Mouse (Mus musculus): ENCODE results near the gene Gulp1.

The Gulp1 gene

DNA sequence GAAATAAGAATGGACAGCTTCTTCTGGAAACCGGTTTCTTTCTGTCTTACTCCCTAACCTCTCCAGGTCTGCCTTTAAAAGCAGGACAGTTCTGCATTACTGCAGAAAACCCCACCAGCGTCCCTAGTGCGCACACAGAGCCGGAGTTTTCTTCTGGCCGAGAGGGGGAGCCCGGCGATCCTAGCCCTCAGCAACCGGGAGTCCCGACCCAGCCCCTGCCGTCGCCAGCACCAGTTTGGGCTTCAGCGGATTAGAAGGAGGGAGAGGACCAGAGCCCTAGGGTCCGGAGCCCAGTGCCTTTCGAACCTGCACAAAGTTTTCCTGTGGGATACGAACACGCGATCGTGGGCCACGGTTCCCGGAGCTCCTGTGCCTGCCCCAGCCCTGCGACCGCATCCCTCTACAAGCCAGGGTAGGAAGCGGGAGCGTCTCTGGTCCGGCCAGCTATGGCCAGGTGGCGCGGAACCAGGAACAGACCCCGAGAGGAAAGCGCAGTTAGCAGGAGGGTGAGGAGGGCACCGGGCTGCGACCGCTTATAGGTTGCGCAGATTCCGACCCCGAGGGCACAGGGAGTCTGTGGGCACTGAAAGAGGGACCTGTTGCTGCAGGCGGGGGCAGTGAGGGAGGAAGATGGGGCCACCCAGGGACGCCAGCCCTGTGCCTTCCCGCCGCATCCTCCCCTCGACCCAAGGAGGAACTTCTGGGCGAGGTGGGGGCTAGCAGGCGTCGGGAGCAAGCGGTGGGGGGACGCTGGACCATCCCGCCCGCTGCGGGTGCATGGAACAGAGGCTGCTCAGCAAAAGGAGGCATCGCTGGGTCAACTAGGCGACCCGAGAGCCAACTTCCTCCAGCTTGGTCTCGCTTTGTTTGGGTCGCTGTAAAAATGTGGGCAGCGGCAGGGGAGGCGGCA, at the start of gene Gulp1:
Gene Gulp1 (plus strand): TSS at position 51 of the 910 bp plus-strand sequence.
- ChIA-PET CTCF (interaction anchor here in 3 of 4 experiments (0.5 to 1.4 kb wide), 5 partner anchors 9 to 902 kb away, joined by 3 to 4 read pairs (median 3); no protein-coding TSS in a partner anchor), POLR2A (interaction anchor here in 2 of 4 experiments (1.6 to 1.8 kb wide), 2 partner anchors 16 kb away, joined by 6 to 7 read pairs; no protein-coding TSS in a partner anchor)

DNA sequence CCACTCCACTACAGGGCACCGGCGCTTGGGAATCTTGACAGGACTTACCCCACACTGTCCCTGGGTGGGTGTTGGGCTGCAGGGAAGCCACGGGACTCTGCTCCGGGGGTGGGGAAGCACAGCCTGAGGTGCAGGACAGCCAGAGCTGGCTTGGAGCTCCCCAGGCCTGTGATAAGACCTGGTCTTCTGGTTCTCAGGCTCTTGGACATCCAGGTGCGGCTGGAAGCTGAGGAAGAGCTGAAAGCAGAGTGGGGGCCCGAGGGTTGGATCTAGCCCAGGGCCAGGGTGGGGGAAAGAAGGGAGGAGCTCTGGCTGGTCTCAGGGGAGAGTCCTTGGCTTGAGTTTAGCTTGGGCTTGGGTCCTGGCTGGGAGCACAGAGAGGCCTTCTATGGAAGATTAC, 1.1 kb upstream of the Gulp1 start:
- ChIA-PET POLR2A (no interaction called here), CTCF (interaction anchor here in 1 of 4 experiments (0.7 kb wide), 1 partner anchor 233 kb away, joined by 9 read pairs; no protein-coding TSS in a partner anchor)

DNA sequence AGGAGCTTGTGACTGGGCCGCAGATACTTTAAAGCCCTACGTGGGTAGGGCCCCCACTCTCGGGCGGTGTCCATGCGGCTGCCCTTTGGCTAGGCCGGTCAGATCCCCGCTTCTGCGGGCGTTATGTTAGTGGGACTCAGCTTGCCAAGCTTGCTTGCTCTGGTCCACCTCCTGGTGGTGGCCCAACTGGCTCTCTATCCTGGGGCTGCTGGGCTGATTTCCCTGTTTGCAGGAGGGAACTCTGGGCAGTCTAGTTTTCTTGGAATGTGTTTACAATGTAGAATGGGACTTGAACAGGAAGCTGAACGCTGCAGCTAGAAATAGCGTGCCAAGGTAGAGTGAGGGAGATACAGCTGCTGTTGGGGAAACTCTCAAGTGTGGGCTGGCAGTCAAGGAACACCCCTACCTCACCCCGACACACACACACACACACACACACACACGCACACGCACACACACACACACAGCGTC, 1.1 kb downstream of the Gulp1 start:
- ChIA-PET POLR2A (interaction anchor here in 2 of 4 experiments (1.6 to 1.8 kb wide), 2 partner anchors 15 kb away, joined by 6 to 7 read pairs; no protein-coding TSS in a partner anchor), CTCF (interaction anchor here in 3 of 4 experiments (0.5 to 1.4 kb wide), 4 partner anchors 21 to 902 kb away, joined by 3 to 4 read pairs (median 4); no protein-coding TSS in a partner anchor)

DNA sequence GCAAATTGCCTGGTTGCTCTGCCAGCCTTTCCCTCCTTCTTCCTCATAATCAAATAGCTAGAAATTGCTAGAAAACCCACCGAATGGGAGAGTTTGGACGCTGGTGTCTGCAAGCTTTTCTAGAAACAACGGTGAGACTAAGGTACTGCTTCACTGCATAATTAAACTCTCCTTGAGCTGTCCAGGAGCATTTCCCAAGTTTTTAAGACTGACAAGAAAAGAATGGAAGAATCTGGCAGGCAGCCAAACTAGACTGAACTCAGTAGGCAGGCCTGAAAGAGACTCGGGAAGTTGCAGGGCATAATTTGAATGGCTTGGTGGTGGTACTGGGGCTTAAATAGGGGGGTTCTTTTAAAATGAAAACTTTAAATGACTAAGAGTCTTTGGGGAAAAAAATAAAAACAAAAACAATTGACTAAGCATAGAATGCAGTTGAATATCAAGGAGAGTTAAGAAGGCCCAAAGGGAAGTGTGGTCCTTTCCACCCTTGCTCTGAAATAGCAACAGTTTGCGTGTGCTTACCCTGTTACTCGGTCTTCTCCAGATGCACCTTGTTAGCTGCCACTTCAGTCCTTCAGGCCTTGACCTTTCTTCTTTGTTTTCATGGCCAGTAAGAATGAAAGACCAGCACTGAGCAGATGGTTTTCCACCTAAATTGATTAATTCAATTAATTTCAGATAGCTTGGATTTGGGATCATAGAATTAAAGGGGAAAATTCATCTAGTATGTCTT, 2.0 kb downstream of the Gulp1 start:
- POLR2A ChIA-PET = interaction anchor here in 1 of 4 experiments (1.8 kb wide), 1 partner anchor 14 kb away, joined by 7 read pairs; no protein-coding TSS in a partner anchor
- CTCF ChIA-PET = interaction anchor here in 1 of 4 experiments (1.4 kb wide), 1 partner anchor 21 kb away, joined by 3 read pairs; no protein-coding TSS in a partner anchor

DNA sequence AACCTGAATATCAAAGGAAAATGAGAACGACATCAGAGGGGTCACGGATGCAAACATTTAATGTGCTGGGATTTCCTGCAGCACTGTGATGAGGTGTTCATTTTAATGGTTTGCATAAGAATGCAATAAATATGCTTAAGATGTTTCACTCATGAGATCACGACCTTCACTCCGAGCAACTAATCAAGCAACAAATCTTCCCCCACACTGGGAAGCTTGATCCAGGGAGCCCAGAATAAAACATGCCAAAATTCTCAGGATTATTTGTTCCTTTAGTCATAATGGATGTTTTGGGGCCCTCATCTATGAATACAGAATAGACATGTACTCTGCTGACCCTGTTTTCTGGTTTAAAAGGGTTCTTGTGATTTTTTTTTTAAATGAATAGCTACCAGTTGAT, 16.1 kb downstream of the Gulp1 start:
- ChIA-PET CTCF (no interaction called here), POLR2A (interaction anchor here in 2 of 4 experiments (1.5 to 2.0 kb wide), 2 partner anchors 15 to 16 kb away, joined by 6 to 7 read pairs; partner anchors contain the start of gene Gulp1 (in 1 of the 2))

DNA sequence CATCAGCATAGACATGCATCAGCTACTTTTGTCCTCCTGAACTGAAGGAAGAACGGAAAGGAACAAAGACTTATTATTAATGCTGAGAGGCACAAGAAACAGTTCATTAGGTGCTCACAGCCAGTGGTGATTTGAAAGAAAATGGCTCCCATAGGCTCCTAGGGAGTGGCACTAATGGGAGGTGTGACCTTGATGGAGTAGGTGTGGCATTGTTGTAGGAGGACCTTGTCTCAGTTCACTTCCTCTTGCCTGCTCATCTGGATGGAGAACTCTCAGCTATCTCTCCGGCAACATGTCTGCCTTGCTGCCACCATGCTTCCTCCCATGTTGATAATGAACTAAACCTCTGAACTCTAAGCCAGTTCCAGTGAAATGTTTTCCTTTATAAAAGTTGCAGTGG, 17.0 kb downstream of the Gulp1 start:
- ChIA-PET POLR2A (interaction anchor here in 2 of 4 experiments (1.5 to 2.0 kb wide), 2 partner anchors 16 kb away, joined by 6 to 7 read pairs; partner anchors contain the start of gene Gulp1 (in 1 of the 2)), CTCF (no interaction called here)

DNA sequence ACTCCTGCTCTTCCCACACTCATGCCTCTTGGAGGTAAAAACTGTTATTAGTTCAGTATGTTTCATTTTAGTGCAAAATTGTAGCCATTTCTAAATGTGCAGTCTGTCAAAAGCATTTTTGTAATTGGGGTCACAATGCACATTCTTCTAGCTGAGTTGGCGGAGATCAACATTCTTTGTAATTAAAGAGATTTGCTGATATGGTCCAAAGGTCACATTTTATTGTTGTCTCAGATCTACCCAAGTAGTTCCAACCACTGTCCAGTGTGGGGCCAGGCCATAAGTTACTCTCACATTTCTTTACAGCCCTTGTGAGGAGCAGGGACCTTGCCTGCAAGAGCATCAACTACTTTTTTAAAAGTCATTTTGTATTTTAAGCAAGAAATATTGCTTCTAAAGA, 24.7 kb downstream of the Gulp1 start:
- ChIA-PET CTCF (no interaction called here), POLR2A (no interaction called here)

DNA sequence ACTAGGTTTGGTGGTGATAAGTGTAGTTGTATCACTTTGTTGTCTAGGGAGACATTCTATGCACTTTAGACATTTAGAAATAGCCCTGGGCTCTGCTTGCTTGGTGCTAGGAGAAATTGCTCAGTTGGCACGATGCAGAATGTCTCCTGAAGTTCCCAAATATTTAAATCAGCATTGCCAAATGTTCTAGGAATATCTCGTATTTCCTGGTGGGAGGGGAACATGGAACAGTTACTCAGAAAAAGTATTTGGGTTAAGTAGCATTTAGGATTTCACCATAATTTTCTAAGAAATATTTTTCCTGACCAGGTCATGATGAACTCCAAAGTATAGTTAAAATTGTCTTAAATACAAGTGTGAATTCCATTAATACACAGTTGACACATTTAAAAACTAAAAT, 25.3 kb downstream of the Gulp1 start:
- ChIA-PET POLR2A (no interaction called here), CTCF (no interaction called here)

DNA sequence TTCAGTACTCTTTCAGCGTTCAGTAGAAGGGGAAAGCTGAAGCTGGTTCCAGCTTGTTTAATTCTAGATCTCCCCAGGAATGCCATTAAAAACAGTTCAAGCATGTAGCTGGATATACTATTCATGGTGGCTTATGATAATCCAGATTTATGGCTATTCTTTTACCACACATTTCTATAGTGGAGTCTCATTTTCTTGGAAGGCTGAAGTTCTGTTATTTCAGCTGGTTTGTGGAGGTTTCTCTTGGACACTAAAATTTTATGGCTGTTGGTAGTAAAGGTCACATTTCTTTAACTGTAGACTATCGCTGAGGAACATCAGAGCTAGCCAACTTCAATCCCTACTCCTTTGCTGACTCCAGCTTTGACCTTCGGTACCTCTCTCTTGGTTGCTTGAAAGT, 29.1 kb downstream of the Gulp1 start:
- CTCF ChIA-PET = interaction anchor here in 1 of 4 experiments (0.7 kb wide), 1 partner anchor 966 kb away, joined by 3 read pairs; no protein-coding TSS in a partner anchor
- POLR2A ChIA-PET = no interaction called here

DNA sequence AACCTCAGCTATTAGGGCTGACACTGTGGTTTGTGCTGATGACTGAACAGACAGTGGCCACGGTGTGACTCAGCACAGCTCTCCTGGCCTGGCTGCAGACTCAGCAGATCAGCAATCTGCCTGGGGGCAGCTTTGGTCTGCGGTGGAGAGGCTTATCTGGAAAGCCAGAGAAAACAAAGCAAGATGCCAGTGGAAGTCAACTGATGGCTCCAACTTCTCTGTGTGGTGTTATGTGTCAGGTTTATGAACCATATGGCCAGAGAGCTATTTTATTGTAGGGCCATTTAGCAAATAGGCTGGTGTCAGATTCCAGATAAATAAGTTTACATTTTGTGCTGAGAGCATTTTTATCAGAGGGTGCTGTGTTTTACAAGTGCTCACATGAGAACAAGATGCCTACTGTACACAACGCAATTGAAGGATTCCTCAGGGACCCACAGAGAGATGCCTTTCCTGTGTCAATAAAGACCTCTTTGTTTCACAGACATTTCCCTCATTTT, 33.6 kb downstream of the Gulp1 start:
- CTCF ChIA-PET = no interaction called here

DNA sequence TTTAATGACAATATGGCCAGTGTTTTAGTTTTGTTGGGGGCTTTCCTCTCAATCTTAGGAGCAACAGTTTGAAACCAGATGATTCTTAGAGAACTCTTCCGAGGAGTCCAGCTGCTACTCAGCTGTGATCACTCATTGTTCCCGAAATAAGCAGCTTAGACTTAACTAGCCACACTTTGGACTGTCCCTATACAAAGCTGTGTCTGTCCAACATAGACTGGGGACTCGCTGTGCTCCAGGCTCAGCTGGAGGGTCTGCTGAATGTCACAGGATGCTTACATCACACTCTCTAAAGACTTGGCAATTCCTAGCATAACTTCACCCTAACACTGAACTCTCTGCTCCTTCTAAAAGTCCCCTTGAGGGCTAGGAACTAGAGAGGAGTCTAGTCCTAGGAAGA, 40.4 kb downstream of the Gulp1 start:
- CTCF ChIA-PET = no interaction called here
- POLR2A ChIA-PET = no interaction called here

More for the DNA sequence above, 33.6 kb downstream of the Gulp1 start:
- POLR2A ChIA-PET = no interaction called here

DNA sequence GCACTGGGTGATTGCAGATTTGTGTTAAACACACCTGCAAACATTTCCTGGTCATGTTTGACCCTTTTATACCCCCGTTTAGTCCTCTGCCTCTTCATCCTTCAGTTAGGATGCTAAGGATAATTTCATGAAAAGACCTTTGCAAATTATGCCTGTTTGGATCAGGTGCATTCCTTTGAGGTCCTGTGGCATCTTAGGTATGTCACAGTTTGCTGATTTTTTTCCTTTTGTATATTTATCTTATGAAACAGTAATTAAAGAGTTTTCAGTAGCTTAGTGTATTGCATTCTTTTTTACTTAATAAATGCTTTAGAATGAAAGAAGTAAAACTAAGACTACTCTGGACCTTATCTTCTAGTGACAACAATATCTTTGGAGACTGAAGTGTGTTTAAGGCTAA, 41.8 kb downstream of the Gulp1 start:
- ChIA-PET CTCF (no interaction called here), POLR2A (no interaction called here)

DNA sequence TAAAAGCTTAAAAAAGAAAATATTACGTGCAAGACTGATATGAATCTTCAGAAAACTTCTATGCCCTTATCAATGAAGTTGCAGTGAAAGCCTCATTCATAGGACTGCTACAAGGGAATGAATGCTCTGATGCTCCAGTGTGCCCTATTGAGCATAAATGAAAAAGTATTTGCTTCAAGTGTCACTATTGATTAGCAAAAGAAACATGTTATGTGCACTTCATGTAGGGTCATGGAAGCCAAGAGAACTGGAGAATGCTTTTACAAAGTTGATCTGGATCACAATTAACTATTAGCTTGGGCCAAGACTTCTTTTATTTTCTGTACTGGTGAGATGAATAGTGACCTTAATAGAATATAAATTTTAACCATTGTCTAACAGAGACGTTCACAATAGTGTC, 47.0 kb downstream of the Gulp1 start:
- ChIA-PET POLR2A (interaction anchor here in 1 of 4 experiments (0.6 kb wide), 1 partner anchor 1702 kb away, joined by 3 read pairs; no protein-coding TSS in a partner anchor), CTCF (no interaction called here)

DNA sequence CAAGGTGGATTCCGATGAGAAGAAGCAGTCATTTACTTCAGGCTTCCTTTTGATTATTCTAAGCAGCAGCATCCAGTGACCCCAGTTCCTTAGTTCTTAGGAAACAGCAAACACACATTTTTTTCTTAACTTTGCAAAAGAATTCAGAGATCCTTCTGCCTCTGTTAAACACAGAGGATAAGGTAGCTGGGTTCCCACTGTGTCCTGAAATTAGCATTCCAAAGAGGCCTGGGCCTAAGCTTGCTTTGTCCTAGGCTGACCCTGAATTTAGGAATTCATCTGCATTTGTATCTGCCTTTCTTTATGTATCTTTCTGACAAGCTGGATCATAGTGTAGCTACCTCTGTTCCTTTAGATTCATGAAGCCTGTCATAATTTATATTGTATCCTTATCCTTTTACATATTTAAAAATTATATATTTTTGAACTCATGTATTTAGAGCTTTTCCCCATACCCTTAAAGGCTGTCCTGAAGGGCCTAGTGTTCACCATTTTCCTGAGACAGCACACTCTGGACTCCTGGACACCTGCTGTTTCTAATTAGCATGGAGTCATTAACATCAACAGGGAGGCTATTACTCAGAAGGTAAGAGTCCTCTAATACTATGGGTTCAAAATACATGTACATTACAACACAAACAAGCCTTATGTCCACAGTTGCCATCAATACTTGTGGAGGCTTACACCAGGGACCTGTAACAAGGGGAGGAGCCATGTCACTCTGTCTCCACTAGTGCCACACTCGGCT, 62.2 kb downstream of the Gulp1 start:
- ChIA-PET POLR2A (interaction anchor here in 1 of 4 experiments (0.6 to 1.4 kb wide), 3 partner anchors 18 to 340 kb away, joined by 3 read pairs; no protein-coding TSS in a partner anchor), CTCF (interaction anchor here in 1 of 4 experiments (0.6 kb wide), 1 partner anchor 465 kb away, joined by 3 read pairs; no protein-coding TSS in a partner anchor)

DNA sequence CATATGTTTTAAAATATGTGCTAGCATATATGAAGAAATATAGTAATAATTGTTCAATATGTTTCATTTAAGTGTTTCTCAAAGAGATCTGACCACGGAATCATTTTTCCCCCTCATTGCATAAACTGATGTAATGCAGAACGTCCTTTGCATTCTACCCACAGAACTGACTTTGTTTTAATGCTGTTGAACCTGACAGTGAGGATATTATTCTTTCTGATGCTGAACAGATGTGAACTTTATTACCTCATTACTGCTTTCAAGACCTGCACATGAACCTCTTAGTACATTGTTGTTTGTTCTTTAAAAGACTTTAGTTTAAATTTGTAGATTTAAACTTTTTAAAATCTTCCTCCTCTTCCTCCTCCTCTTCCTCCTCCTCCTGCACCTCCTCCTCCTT, 67.4 kb downstream of the Gulp1 start:
- POLR2A ChIA-PET = no interaction called here
- CTCF ChIA-PET = no interaction called here

DNA sequence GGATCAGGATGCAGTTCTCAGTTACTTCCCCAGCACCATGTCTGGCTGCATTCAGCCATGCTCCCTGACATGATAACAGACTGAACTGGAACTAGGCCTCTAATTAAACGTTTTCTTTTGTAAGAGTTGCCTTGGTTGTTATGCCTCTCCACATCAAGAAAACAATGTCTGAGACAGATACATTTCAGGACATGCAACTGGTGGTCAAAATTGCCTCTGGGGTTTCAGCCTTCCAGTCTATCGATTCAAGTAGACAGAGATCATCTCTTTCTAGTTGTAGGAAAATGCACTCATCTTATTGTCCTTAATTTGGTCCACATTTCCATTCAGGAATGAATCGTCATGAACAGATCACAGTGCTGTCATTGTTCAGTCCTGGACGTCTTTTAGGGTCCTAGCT, 83.2 kb downstream of the Gulp1 start:
- ChIA-PET POLR2A (interaction anchor here in 1 of 4 experiments (0.7 kb wide), 1 partner anchor 143 kb away, joined by 3 read pairs; no protein-coding TSS in a partner anchor), CTCF (no interaction called here)

DNA sequence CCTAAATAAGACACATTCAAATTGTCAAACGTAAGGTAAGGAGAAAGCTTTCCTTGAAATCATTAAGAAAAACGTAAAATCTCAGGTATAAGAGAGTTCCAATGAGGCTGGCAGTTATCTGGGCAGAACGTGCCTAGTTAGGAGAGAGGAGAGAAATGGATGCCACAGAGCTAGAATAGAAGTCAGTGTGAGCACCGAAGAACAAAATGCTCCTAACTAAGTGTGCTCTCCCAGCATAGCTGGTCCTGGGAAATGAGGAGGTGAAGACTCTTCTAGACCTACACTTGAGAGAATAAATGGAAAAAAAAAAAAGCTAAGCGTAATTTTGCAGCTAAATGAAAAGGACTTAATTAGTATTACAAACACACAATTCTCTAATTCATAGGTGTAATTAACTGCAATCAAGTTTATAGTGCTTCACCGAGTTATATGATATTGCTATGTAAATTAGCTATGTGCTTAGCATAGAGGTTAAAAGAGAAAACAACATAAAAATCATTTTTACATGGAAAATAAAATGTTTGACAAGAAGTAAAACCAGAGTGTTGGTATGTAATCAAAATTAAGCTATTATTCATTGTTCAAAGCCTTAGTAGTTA, 94.5 kb downstream of the Gulp1 start:
- POLR2A ChIA-PET = no interaction called here
- CTCF ChIA-PET = no interaction called here

DNA sequence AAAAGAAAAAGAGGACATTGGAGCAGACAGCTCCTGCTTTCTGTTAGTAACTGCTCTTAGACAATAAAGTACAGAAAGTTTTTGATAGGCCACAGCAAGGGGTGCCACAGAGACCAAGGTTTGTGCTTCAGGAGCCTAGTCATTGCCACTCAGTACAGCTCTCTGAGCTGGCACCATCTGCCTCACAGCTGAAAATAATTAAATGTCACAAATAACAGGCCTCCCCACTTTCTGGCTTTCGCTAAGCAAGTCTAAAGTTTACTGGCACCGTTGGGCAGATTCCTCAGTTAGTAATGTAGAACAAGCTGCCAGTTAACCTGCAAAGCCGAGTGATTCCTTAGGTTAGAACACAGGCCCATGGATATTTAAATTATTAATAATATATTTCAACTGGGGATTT, 127.7 kb downstream of the Gulp1 start:
- POLR2A ChIA-PET = interaction anchor here in 1 of 4 experiments (0.7 kb wide), 1 partner anchor 41 kb away, joined by 6 read pairs; no protein-coding TSS in a partner anchor
- CTCF ChIA-PET = no interaction called here

Measured in embryonic stem cell, embryonic (primary cell).